Mouse (Mus musculus) layer of hippocampus, adult 9-10 months (tissue): ENCODE data around the gene Myl3.

Experiments used
- DNase-seq: peaks from one replicate; pipeline ENCODE4 v3.0.0; 2022; ENCODE audit warnings: low spot score

Myl3 gene

GRCm38 (mm10) chr9:110731859-110732258 lies 9.8 kb upstream of the Myl3 start:
- no peak for DNase-seq

GRCm38 (mm10) chr9:110732623-110733022 lies 9.0 kb upstream of the Myl3 start:
- DNase-seq: no peak

DNA sequence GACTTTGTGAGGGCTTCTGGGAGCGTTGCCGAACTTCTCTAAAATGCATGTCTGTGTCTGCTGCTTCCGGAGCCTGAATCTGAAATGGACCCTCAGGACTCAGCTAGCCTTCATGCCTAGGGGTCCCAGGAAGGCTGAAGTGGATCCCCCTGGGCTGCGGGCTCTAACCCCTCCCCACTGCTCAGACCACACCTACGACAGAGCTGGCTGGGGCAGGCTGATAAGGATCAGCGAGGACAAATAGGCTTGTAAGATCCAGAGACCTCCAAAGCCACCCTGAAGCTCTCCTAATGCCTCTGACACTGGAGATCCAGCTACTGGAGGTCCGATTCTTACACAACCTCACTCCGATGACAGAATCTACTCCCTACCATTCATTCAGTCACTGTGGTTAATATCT lies 8.6 kb upstream of the Myl3 start:
- no peak for DNase-seq

DNA sequence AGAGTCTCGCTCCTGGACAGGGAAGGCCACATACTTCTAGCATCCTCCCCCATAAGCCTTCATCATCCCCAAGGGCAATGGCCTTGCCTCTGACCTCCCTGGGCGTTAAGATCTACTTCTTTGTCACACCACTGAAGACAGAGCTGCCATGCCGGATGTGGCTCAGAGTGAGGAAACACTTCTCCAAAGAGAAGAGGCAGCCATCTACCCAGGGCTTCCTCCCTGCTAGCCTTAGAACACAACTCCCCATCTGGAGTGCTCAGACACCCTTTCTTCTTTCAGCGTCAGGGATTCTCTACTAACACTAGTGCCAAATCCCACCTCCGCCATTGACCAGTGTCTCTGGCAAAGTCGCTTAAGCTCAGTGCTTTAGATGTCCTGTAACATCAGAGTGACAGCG lies 7.5 kb upstream of the Myl3 start:
- no peak for DNase-seq

GRCm38 (mm10) chr9:110736362-110736761 lies 5.3 kb upstream of the Myl3 start:
- DNase-seq: no peak

- no peak for DNase-seq
Observed at GRCm38 (mm10) chr9:110738054-110738453, 3.6 kb upstream of the Myl3 start.

DNA sequence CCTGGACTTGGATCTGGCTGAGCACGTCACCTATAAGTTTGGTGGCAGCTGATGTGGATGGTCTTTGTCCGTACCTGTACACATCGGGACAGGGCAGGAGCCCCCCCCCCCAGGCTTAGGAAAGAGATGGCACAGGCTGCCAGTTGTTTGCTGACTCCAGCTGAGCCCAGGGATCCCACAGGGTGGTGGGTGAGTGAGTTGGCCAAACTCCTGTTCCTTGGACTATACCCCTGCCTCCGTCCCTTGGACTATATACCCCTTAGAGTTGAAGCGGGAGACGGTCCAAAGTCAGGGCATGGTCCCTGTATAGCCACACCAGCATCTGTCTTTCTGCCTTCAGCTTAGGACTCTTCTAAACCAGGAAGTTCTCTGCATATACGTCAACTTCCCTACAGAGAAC lies 1.7 kb upstream of the Myl3 start:
- no peak for DNase-seq

- DNase-seq: no peak
Observed at GRCm38 (mm10) chr9:110742295-110742950, 762 bp downstream of the Myl3 start.

DNA sequence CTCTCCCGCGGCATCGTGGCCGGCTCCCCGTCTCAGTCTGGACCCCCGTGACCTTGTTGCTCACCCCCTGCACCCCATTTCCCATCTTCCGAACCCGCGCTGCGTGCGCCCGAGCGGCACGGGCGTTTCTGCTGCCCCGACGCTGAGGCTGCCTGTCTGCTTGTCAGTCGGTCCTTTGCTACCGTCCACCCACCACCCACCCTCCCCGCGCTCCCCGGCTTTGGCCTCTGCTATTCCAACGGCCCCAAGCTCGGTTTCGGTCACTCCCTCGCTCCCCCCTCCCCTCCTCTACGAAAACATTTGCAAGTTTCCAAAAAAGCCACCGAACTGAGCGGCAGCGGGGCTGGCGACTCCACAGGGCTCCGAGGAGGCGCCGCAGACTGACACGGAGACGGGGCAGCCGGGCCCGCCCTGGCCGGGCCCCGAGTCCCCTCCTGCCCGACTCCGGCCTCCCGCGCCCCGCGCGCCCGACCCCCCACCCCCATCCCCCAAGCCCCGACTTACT lies 1.3 kb downstream of the Myl3 start:
- DNase-seq: no peak

GRCm38 (mm10) chr9:110743456-110744323 lies 2.0 kb downstream of the Myl3 start:
- DNase-seq: no peak

GRCm38 (mm10) chr9:110745752-110746151 lies 4.1 kb downstream of the Myl3 start:
- DNase-seq: no peak

DNA sequence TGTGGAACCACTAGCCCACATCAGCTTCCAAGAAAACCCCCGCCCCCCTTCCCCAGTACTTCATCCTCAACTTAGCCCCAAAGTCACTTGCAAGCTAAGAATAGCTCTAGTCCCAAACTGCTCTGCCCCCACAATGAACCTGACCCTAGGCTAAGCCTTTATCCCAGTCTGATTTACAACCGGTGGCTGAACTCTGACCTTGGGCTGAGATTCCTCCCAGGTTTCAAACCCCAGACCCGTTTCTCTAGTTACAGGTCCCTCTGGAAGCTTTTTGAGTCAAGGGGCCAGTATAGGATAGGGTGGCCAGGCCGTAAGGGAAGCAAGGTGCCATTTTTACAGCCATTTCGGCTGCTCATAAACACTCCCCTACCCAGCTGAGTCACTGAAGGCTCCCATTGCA lies 4.6 kb downstream of the Myl3 start:
- DNase-seq: no peak

- DNase-seq: no peak
Observed at GRCm38 (mm10) chr9:110746961-110747360, 5.3 kb downstream of the Myl3 start, which contains the start of gene Pth1r. Gene Pth1r, minus strand, starts transcription at chr9:110747145.

GRCm38 (mm10) chr9:110748451-110748850 lies 6.8 kb downstream of the Myl3 start:
- no peak for DNase-seq

DNA sequence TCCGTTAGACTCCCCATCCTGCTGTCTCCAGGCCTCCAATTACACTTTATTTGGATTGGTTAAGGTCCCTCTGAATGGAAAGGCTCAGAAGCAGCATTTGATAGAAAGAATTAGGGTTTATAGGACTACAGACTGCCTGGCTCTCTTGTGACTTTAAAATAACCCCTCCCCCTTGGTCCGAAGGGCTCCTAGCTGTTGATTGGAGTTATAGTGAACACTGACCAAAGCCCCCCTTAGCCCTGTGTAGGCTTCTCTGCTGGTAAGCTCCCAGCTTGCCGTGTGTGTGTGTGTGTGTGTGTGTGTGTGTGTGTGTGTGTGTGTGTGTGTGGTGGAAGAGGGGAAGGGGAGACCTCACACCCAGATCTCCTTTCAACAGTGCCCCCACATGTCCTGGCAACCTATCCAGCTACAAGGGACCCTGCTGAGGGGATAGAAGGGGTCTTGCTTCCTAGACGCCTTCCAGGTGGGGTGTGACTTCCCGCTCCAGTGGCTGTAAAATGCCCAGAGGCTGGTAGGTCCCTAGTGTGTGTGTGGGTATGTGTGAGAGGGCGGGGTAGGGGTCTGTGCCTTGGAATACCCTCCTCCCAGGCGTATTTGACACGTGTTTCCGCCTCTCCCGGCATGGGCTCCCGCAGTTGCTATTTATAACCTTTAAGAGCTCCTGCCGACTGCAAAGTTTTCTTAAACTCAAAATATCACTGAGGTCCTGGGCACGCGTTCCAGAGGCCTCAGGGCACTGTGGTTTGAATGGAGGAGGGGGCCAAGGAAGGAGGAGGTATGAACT lies 8.9 kb downstream of the Myl3 start:
- DNase-seq: no peak

DNA sequence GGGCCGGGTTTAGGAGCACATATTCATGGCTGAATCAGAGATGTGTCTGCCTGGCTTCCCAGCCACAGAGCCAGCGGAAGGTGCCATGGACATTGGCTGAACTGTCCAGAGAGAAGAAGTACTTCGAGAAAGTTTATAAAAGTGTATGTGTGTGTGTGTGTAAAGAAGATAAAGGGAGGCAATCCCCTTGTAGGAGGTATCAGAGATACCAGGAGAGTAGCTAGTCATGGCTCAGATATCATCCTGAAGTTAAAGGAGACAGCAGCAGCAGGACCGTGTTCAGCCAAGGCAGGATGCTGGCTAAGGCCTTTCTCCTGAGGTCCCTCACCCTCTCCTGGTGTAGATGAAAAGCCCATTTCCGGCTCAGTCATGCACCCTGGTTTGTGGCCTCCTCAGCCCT lies 9.8 kb downstream of the Myl3 start:
- no peak for DNase-seq

DNA sequence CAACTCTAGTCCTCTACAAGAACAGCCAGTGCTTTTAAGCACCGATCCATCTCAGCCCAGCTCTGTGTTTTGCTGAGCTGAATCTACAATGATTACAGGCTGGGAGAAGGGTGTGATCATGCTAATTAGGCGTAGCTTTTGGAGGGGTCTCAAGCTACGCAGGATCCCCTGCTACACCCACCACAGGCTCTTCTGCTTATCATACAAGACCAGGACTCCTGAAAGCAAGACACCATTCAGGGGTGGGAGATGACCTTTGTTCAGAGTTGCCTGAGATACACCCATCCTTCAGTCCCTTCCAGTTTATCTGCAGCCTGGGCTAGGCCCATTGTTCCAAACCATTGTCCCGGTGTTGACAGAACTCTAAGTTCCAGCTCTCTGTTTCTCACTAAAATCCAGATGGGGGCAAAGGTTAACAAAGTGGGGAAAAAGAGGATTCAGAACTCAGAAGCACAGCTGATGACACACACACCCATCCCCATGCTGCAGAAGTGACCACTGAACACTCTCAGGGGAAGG lies 11.3 kb downstream of the Myl3 start:
- no peak for DNase-seq

DNA sequence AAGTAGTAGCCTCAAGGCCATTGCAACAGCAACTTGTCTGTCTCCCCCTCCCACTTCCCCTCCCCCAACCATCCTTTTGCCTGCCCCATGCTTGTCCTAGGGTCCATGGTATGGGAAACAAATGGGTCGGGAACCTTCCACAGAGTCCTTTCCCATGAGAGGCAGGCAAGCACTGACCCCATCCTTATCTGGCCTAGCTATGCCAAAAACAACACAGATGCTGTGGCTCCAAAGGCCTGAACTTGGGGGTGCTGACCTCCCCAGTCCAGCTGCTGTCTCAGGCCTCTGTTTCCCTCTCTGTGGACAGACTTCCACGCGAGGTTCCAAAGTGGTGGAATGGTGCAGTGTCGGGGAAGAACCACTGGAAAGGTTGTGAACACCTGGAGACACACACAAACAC lies 12.1 kb downstream of the Myl3 start:
- DNase-seq: no peak

DNA sequence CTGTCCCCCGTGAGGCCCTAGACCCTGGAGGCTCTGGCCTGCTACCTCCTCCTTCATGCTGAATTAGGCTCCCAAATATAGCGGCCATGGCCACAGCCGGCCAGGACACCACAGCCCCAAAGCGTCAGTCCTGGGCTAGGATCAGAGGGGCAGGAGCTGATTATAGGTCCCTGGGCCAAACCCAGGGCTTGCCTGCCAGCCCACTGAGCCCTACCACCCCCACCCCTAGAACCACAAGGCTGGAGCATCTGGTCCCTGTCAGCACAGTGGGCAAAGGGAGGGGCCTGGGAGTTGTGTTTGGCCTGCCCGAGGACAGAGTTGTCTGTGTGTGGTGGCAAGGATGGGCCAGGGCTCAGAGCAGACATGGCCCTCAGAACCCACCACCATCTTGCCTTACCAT lies 16.2 kb downstream of the Myl3 start:
- DNase-seq: no peak

- no peak for DNase-seq
Observed at GRCm38 (mm10) chr9:110758605-110759004, 16.9 kb downstream of the Myl3 start.

GRCm38 (mm10) chr9:110759265-110759664 lies 17.6 kb downstream of the Myl3 start:
- no peak for DNase-seq

- DNase-seq: no peak
Observed at GRCm38 (mm10) chr9:110760886-110761285, 19.2 kb downstream of the Myl3 start.
